Mouse (Mus musculus): ENCODE measurements around the gene Figla.

DNA sequence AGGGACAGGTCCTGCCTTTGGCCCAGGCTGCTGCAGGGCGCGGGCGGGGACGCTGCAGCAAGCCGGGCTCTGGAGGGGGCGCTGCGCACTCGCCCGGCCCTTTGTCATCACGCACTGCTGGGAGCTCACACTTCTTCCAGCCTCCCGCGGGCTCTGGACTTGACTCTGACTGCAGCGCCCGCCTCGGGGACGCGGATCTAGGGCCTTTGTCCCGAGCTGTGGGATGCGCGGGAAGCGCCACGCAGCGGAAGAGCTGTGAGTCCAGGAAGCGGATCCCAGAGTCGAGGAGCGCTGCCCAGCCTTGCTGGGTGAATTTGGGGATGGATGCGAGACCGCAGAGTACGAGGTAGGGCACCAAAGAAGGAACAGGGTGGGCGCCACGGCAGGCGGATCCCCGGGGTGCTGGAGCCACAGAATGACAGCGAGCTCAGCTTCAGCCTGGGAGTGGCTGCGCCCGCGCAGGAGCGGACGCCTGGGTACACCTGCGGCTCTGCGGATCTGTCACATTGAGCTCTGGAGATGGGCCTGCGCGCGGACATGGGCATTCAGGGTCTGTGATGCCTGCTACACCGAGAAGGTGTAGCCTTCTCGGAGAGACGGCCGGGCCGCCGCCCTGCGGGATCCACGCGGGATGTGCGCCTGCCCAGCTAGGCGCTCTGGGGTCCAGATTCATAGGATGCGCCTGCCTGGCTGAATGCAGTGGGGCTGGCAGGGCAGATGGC, 12.8 kb downstream of the Figla start, which contains the start of gene Add2:
- TF ChIP-seq CTCF (IDR thresholded peaks at IDR 0.05; ENCODE audit: low read depth, low read length) (no peak), POLR2A (IDR thresholded peaks at IDR 0.05; ENCODE audit: borderline replicate concordance, low read depth, low read length) (no peak)
